Mouse (Mus musculus): ENCODE measurements at regions not wholly inside any gene's neighbourhood (a gene's known extent, or its start where the extent isn't known, plus 50 kb on each side); places are given as distances from the start of the nearest gene placed in this dataset.

GRCm38 (mm10) chr16:75663871-75664270 lies 71.2 kb downstream of the Rbm11 start:
- DNase-seq (ENCODE audit: low read depth, low spot score) = no peak

- no peak for DNase-seq (ENCODE audit: low read depth, low spot score)
Measured at GRCm38 (mm10) chr16:75667589-75667988, 74.9 kb downstream of the Rbm11 start.

GRCm38 (mm10) chr16:75672112-75672511 lies 79.5 kb downstream of the Rbm11 start:
- DNase-seq (ENCODE audit: low read depth, low spot score) = peak; percentile 71

- peak; percentile 19 for DNase-seq (ENCODE audit: low read depth, low spot score)
Measured at GRCm38 (mm10) chr16:75675871-75676270, 83.2 kb downstream of the Rbm11 start.

- no peak for DNase-seq (ENCODE audit: low read depth, low spot score)
Measured at GRCm38 (mm10) chr16:75677180-75677579, 84.5 kb downstream of the Rbm11 start.
